Mouse (Mus musculus) ZHBTc4 (cell line): ENCODE measurements around the gene Lmnb2.

Experiments used
- DNase-seq: peaks from one replicate; pipeline ENCODE4 v3.0.0-alpha.2; 2011; ENCODE audit warnings: low read depth, low spot score

The Lmnb2 gene

DNA sequence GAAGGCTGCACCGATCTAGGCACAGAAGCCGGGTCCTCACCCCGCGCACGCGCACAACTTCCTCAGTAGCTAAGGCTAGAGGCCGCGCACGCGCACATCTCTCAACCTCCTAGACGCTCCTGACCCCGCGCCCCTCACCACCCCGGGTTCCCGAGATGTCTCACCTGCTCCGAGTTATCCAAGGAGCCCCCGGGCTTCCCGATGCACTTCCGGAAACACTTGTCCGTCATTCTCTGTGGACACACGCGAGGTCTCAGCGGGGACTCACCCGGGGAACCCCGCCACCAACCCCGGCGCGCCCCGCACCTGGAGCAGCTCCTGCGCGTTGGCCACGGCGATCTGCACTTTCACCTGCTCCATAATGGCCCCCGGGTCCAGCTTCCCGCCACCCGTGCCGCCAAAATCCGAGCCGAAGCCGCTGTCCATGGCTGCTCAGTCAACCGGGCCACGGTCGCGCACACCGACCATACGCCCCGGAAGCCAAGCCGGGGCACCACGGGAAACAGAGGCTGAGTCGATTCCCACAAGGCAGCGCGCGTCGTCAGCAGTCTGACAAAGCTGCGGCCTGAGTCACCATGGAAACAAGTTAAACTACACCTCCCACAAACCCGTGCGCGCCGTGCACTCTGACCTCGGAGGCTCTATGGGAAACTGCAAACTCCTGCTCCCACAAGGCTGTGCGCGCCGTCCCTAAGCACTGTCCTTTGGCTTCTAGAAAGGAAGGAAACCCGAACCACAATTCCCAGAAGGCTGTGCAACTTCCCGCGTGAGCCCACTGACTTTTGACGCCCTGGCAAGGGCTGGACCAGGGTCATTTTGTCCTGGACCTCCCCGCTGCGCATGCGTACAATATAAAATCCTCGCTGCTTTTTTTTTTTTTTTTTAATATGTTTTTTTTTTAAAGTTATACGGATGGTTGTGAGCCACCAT, 17.5 kb downstream of the Lmnb2 start, which contains the start of gene Timm13:
Timm13 (minus strand) TSS at position 652 of the 930 bp plus-strand sequence.
- peak; percentile 100 for DNase-seq

DNA sequence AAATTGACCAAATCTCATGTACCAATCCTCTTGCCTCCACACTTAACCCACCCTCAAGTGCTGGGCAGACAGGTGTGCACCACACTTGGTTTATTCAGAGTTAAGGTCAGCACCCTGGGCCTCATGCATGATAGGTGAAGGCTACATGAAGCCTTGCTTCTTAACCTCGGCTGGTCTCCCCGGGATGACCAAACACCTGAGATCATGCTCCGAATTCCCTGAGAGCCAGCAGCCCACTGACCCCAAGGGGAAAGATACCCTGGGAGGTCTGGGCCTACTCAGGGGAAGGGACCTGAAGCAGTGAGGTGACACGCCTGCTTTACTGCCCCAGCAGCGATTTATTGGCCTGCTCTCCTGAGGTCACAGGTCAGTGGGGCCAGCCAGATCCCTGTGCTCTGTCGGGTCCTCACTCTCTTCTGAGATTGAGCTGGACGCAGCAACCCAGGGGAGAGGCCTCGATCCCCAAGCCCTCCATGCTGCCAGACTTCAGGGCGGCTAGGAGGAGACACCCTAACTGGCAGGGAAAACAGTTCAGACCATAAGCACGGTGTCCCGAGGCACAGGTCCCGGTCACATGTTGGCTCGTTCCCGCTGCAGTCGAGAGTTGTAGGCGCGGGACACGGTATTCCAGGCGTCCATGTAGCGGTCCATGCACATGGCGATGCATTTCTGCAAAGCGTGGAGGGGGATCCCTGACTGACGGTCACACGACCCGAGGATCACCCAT, 18.3 kb downstream of the Lmnb2 start:
- DNase-seq, result no peak

DNA sequence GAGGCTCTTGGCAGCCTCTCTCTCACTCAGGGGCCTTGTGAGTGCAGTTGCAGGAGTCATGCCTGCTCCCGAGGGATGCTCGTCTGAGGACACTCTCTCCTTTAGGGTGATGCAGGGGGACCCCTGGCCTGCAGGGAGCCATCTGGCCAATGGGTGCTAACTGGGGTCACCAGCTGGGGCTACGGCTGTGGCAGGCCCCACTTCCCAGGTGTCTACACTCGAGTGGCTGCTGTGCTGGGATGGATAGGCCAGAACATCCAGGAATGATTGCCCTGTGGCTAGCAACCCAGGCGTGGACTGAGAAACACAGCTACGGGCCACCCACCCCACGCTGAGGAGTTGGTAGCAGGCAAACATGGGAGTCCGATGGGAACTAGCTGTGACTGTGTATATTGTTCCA, 19.0 kb downstream of the Lmnb2 start:
- no peak for DNase-seq

DNA sequence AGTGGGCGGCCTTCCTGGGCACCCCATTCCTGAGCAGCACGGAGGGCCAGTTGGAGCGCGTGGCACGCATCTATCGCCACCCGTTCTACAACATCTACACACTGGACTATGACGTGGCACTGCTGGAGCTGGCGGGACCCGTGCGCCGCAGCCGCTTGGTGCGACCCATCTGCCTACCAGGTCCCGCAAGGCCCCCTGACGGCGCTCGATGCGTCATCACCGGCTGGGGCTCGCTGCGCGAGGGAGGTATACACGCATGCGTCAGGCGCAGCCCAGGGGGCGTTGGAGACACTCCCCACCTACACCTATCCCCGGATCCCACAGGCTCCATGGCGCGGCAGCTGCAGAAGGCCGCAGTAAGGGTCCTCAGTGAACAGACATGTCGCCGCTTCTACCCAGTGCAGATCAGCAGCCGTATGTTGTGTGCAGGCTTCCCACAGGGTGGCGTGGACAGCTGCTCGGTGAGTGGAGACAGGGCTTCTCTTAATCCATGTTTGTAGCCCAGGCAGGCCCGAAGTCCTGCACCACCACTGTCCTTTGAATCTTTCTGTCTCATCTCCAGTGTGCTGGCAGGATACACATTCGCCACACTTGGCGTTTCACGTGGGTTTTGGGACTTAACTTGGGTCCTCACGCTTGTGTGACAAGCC, 20.1 kb downstream of the Lmnb2 start:
- DNase-seq, result peak; percentile 85

DNA sequence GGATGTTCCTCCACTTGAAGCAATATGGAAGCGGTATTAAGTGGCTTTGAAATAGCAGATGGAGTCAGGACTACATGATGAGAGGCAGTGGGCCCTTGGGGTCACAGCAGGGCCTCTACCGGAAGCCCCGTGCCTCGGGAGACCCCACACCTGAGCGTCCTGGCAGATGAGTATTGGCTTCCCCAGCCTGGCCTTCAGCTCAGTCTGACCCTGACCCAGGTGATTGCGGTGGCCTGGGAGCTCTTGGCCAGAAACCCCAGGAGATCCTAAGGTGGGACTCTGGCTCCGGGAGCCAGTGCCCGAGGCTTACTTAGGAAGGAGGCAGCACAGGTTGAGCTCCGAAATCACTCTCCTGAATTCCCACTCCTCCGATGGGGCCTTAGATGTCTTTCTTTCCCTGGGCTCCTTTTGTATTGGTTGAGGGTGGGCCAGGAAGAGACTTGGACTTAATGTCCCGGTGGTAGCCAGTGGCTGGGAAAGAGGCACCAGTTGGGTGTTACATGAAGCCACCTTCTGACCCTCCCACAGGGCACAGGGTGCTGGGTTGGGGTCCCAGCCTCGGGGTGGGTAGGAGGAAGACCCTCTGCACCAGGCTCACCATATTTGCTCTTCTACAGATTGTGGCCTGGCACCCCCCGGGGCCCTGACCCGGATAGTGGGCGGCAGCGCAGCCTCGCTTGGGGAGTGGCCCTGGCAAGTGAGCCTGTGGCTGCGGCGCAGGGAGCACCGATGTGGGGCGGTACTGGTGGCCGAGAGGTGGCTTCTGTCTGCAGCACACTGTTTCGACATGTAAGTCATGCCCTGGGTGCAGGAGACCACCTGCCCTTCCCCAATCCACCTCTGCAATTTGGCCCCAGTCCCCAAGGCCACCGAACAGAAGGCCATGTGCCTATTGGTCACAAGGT, 21.2 kb downstream of the Lmnb2 start:
- DNase-seq, result no peak

DNA sequence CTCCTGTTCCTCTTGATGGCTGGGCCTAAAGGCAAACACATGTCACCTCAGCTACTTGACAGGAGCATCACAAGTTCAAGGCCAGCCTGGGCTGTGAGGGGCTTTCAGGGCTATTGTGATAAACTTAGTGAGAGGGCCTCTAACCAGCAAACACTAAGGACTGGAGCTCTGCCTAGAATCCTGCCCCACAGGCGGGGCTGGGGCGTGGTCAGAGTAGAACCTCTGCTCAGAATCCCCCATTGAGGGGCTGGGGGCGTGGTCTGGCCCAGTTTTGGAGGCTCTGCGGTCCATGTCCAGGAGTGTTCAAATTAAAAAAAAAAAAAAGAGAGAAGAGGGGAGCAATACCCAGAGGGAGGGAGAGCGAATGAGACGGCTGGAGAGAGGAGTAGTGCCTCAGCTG, 22.3 kb downstream of the Lmnb2 start:
- peak; percentile 37 for DNase-seq

DNA sequence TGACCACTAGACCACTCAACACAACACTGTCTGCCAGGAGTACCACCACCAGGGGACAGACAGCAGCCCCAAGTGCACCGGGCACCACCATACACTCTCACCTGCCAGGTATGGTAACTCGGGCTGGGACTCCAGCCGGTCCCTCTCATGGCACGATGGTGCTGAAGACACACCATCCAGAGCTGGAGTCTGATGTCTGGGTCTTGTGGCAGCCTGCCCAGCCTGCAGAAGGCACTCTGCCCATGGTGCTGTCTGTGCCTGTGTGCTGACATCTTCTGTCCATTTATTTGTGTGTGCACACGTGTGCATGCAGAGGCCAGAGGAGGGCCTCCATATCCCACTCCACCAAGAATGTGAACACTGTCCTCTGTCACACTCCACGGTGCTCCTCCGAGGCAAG, 22.9 kb downstream of the Lmnb2 start:
- no peak for DNase-seq

DNA sequence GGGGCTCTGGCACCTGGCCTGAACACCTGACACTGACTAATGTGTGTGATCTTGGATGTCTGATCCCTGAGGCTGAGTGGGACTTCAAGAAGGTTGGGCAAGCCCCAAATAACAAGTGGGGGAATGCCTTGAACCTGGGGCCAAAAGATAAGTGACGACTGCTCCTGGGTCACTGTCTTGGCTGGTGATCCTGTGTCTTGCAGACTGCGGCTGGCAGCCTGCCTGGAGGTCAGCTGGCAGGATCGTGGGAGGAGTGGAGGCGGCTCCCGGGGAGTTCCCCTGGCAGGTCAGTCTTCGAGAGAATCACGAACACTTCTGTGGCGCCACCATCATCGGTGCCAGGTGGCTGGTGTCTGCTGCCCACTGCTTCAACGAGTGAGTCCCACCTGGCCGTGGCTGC, 30.9 kb downstream of the Lmnb2 start:
- no peak for DNase-seq

DNA sequence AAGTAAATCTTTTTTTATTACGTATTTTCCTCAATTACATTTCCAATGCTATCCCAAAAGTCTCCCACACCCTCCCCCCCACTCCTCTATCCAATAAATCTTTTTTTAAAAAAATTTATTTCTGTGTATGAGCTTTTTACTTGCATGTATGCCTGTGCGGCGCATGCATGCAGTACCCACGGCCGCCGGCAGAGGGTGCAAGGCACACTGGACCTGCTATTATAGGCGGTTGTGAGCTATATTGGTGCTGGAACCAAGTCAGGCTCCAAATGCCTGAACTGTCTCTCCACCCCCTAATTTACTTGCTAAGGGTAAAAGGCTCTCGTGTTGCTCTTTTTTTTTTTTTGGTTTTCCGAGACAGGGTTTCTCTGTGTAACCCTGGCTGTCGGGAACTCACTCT, 36.7 kb downstream of the Lmnb2 start:
- DNase-seq, result peak; percentile 90

DNA sequence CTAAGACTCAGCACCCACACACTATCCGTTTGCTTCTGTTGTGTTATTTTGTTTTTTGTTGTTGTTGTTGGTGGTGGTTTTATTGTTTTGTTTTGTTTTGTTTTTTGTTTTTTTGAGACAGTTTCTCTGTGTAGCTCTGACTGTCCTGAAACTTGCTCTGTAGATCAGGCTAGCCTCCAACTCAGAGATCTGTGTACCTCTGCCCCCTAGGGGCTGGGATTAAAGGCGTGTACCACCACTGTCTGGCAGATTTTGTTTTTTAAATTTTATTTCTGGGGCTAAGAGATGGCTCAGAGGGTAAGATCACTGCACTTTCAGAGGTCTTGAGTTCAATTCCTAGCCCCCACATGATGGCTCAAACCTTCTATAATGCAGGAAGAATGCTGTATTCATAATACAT, 37.1 kb downstream of the Lmnb2 start:
- DNase-seq, result peak; percentile 50

DNA sequence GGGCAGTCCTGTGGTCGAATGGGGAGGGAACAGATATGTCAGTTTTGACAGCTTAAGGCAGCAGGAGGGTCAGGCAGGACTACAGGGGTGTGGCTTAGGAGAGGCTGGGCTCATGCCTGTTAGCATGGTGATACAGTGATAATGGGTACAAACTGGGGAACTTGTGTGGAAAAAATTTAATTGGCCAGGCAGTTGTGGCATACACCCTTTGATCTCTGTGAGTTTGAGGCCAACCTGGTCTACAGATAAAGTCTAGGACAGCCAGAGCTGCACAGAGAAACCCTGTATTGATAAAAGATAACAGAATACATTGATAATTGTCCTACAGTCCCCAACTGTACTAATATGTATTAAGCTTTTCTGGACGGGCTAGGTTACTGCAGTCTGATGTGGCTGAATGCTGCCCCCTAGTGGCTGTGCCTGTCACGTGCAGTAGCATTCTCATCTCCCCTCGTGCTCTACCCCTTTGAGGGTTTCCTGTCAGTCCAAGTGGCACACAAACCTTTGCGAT, 37.9 kb downstream of the Lmnb2 start:
- DNase-seq, result peak; percentile 89

DNA sequence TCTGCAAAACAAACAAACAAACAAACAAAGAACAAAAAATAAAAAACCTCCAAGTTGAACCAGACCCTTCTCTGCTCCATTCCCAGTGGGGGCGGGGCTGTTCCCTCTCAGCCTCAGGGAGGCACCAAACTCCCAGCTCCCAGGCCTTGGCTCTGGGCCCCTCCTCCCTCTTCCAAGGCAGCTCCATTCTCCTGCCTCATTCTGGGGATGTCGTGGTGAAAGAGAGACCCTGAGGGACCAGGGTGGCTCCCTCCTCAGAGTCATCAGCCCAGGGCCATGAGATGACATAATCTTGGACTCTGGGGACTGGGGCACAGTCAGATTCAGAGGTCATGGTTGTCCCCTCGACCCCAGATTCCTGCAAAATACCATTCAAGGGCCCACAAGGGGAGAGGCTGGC, 41.5 kb downstream of the Lmnb2 start:
- peak; percentile 61 for DNase-seq

DNA sequence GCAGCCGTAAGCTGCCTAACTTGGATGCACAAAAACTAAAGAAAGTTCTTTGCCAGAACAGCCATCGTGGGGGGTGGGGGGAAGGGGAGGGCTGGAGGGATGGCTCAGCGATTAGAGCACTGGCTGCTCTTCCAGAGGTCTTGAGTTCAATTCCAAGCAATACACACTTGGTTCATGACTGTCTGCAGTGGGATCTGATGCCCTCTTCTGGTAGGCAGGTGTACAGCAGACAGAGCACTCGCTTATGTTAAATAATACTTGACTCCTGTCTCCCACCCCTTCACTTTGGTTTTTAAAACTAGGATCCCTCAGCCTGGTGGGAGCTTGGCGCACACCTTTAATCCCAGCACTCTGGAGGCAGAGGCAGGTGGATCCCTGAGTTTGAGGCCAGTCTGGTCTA, 42.0 kb downstream of the Lmnb2 start:
- DNase-seq, result peak; percentile 83

DNA sequence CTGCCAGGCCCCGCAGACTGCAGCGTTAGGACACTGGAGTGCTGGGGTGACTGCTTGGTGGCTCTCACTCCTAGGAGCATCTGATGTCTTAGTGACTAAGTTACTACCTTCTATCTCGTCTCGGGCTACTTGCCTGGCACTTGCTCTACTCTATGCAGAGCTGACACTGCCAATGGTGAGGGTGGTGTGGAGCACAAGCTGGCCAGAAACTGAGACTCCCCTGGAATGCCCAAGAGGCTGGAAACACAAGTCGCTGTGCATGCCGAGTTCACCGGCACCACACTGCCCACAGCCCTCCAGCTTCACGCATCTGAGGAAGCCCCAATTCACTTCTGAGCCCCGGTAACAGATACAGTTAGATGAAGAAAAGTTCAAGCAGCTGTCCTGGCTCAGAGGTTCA, 44.0 kb downstream of the Lmnb2 start:
- no peak for DNase-seq

DNA sequence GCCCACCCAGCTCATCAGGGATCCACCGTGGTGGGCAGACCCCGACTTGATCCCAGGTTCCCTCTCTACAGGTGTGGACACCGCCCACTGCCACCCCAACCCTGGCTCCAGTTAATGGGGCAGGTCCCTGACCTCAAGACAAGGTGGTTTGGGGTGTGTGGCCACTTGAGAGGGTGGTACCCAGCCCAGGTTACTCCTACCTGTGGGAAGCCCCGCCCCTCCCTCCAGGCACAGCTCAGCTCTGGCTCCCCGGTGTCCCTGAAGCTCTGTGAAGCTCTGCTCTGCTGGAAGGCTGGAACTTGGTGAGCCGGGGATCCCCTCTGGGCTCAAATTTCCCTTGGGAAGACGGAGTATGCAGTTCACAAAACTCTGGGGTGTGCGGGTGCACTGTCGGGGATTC, 46.5 kb downstream of the Lmnb2 start, which contains the start of gene Tmprss9:
Tmprss9 (plus strand) TSS at position 268 of the 400 bp plus-strand sequence.
- DNase-seq, result peak; percentile 25

DNA sequence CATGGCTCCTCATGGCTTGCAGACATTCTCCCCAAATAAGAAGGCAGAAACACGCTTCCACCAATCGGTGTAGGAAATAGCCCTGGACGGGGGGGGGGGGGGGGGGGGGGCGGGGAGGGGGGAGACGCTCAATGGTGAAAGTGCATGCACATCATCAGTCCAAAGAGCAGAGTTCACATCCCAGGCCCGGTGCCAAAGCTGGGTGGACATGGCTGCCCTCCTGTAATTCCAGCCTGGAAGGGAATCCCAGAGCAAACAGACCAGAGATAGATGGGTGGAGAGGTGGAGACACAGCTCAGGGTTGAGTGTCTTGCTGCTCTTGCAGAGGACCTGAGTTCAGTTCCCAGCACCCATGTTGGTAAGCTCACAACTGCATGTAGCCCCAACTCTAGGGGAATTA, 47.1 kb downstream of the Lmnb2 start:
- DNase-seq, result no peak

DNA sequence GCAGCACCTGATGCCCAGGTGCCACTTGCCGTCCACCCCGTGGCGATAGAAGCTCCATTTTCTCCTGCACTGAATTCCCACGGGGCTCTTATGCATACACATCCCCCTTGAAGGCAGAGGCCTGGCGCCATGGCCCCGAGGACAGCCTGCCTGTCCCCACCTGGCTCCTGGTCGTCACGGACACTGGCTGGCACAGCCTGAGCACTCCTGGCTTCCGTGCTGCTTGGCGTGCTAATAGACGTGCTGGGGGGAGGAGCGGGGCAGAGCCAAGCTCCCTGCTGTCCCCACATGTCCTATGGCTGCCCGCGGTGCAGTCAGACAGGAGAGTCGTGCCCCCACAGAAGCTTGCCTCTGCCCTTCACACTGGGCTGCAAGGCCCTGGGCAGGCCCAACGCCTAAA, 53.6 kb downstream of the Lmnb2 start:
- no peak for DNase-seq

DNA sequence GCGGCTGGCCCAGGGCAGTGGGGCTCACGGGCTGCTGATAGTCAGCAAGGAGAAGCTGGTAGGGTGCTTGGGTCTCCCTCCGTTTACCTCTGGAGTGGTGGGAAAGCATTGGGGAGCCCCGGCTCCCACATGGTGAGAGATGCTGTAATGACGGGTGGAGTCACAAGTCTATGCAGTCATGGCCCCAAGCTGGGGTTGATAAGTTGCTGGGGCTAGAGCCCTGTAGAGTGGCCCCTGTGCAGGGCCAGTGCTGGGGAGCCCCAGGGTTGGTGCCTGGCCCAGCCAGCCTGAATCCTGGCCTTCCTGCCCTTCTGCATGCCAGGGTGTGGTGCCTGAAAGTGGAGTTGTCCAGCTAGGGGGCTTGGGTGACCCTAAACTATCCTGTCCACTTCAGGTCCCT, 55.7 kb downstream of the Lmnb2 start:
- no peak for DNase-seq

DNA sequence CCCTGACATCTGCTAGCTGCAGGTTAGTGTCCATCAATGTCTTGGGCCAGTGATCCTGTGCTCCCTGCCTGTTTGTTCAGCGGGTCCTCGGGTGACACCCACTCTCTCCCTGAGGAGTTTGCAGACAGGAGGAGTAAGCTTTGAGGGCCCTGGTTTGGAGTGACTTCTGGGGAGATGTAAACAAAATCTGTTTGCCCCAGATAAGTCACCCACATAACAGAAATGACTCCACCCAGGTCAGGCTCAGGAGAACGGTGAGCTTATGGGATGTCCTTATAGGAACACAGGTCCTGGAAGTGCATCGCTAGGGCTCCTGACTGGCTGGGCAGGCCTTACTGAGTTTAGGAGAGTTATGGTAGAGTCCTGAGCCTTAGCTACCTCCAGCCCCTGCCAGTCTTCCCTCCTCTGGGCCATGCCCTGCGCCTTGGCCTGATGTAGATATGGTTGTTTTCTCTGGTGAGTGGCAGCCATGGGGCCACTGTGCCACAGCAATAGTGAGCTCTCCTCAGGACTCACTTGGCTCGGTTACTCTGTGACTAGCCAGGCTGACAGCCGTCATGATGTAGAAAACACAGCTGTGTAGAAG, 59.6 kb downstream of the Lmnb2 start:
- no peak for DNase-seq

DNA sequence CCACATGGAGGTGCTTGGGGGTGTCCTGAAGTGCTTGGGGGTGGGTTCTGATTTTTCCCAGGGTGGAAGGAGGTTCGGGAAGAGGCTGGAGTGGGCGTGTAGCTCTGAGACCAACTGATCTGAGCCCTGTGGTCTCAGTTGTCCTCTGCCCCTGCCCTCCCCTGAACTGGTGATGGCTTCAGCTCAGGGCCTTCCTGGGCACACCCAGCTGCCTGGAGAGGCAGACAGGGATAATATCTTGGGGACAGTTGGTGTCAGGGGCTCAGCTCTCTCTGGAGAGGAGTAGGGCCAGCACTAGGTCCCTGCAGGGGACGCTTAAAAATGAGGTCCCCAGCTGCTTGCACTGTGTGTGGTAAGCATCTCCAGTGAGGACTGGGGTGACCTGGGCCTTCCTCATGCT, 60.2 kb downstream of the Lmnb2 start:
- DNase-seq, result no peak

DNA sequence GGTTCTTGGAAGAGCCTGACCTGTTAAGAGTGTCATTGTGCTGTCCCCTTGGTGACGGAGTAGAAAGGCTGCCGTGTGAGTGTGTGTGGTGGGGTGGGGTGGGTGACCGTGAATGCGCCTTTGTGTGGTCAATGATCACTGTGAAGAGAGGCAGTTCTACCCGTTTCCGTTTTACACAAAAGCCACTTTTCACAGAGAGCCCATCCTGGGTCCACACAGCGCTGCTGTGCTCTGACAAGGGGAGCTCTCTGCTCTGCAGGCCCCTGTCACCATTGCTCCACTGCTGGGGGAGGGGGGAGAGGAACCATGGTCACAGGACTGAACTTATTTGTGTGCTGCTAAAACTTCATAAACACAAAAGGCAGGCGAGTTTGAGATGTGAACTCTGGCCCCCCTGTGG, 60.7 kb downstream of the Lmnb2 start:
- peak; percentile 75 for DNase-seq
